Mouse (Mus musculus): ENCODE measurements around the gene Mapkbp1. TPM values are rescaled to one million over a fixed set of nuclear protein-coding genes. Genes with fewer than 3 reads are reported as not detected.

Gene Mapkbp1
- 1 to 10 TPM; 2.4 to 5.8 TPM for polyA plus RNA-seq (2017; shearing (Covaris generic))

GRCm38 (mm10) chr2:119972537-119972879 is at the start of gene Mapkbp1:
Gene Mapkbp1 (plus strand): TSS chr2:119972699.

DNA sequence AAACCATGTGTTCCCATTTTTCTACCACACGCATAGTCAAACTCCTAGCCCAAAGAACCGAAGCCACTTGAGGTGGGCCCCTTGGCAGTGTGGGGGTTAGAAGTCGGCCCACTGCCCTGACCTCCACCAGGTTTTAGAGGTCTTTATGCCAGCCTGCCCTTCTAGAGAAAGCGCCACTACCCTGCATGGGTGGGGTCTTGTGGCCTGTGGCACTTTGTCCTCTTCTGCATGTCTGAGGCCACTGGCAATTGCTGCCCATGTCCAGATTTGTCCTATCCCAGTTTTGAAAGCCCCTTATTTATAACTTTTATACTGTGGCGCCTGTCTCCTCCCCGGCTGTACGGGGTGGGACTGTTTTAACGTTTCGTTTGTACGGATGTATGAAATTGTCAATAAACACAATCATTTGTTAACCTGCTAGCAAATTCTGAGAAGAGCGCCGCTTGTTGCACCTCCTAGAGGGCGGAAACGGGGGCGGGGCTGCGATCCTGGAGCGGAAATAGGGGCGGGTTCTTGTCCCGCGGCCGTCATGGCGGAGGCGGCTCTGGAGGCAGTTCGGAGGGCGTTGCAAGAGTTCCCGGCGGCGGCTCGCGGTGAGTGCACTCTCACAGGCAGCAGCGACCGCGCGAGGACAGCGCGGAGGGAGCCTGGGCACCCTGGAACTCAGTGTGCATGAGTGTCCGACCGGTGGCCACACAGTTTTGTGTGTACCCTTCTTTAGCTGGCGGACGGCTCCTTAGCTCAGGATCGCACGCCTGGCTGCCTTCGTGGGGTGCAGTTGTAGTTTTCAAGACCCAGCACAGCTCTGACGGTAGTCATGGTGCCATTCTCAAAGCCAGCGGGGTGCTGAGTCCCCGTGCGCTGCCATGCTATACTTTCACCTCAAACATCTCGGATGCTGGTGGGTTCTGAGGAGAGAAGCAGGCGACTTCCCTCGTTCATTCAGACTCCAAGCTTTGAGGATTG is 54.8 kb downstream of the Mapkbp1 start, which contains the start of the genes Jmjd7 and Gm28042:
TSS of gene Jmjd7 (plus strand) at position 500 of the 966 bp plus-strand sequence.
TSS of gene Gm28042 (plus strand) at position 510 of the 966 bp plus-strand sequence.

DNA sequence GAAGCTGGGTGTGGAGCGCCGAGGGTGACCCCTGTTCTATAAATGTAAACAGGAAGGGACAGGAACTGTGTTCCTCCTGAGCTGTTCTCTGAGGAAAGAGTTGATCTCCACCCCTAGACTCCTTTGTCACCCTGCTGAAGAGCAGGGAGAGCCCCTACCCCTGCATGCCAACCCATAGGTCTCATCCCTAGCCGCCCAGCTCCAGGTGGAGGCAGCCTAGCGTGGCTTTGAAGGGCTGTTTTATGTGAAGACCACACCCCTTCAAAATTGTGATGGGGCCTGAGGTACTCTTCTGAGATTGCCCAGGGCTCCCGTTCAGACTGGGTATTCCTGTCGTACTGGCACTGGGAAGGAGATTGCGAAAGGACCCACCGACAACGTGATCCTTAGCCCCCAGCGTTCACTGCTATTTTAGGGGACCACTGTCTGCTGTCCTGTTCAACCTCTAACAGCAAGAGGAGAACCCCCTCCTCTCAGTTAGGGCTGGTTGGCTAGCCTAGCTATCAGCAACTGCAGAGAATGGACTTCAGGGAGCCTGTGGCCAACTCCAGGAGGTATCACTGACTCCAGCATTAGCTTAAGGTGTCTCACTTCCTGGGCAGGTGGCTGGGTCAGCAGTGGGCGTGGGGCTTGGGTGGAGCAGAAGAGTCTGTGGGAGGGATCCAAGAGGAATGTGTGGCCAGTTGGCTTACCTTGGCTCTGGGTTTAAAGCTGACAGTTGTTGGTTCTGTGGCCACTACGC is 60.4 kb downstream of the Mapkbp1 start, which contains the start of gene Pla2g4b:
TSS of gene Pla2g4b (plus strand) at position 692 of the 742 bp plus-strand sequence.

Other genes with a start within 250 kb of the Mapkbp1 start
- 1 to 10 TPM; 1.1 to 1.5 TPM for gene Itpka, start 230.4 kb upstream of the Mapkbp1 start, polyA plus RNA-seq (2017; shearing (Covaris generic))
- 1 to 10 TPM in 1 of 2 experiments, under 1 TPM in 1; 0.57 to 2.0 TPM for gene Ltk, start 212.3 kb upstream of the Mapkbp1 start, polyA plus RNA-seq (2017; shearing (Covaris generic))
- gene Rpap1, start 185.2 kb upstream of the Mapkbp1 start, polyA plus RNA-seq (2017; shearing (Covaris generic)), result 10 to 100 TPM; 17.8 to 24.4 TPM
- gene Tyro3, start 175.0 kb upstream of the Mapkbp1 start, polyA plus RNA-seq (2017; shearing (Covaris generic)), result 1 to 10 TPM; 4.4 to 6.4 TPM
- gene Mga, start 75.5 kb upstream of the Mapkbp1 start, polyA plus RNA-seq (2017; shearing (Covaris generic)), result 10 to 100 TPM; 23.3 to 23.8 TPM
- 10 to 100 TPM; 20.0 to 23.6 TPM for gene Jmjd7, start 54.8 kb downstream of the Mapkbp1 start, polyA plus RNA-seq (2017; shearing (Covaris generic))
- 1 to 10 TPM; 1.5 to 6.1 TPM for gene Gm28042, start 54.8 kb downstream of the Mapkbp1 start, polyA plus RNA-seq (2017; shearing (Covaris generic))
- gene Pla2g4b, start 60.7 kb downstream of the Mapkbp1 start, polyA plus RNA-seq (2017; shearing (Covaris generic)), result 1 to 10 TPM; 1.0 to 1.7 TPM
- 10 to 100 TPM in 1 of 2 experiments, 1 to 10 TPM in 1; 9.4 to 30.4 TPM for gene Ehd4, start 181.9 kb downstream of the Mapkbp1 start, polyA plus RNA-seq (2017; shearing (Covaris generic))

Data from activated CD4-positive, CD25-positive, alpha-beta regulatory T cell (primary cell).